Mouse (Mus musculus) G1E (cell line): ENCODE results near the gene Gzmm. TPM values are rescaled to one million over a fixed set of nuclear protein-coding genes. Genes with fewer than 3 reads are reported as not detected.

Source experiments
- ATAC-seq: 2 replicates; pipeline ENCODE4 v1.8.0; 2016; ENCODE audit warnings: mild to moderate bottlenecking; ENCODE audit not compliant: insufficient number of reproducible peaks, poor library complexity, low FRiP score, severe bottlenecking; ENCODE audit errors: extremely low read depth
- DNase-seq: peaks from one replicate; pipeline ENCODE4 v3.0.0; 2012; ENCODE audit warnings: low spot score
- H3K27me3 ChIP-seq: 2 replicates; pipeline ENCODE4 v1.6.1; 2012; ENCODE audit warnings: mild to moderate bottlenecking, low read length, inconsistent platforms; ENCODE audit not compliant: insufficient read depth
- H3K36me3 ChIP-seq: replicated peaks from 2 replicates; pipeline ENCODE3; 2012; ENCODE audit warnings: mild to moderate bottlenecking, inconsistent platforms
- H3K4me1 ChIP-seq: 2 replicates; pipeline ENCODE4 v1.6.1; 2012; ENCODE audit warnings: low read depth, low read length, inconsistent platforms, mixed read lengths; ENCODE audit not compliant: insufficient read depth
- H3K4me3 ChIP-seq: 2 replicates; pipeline ENCODE4 v1.5.1; 2012; ENCODE audit warnings: low read depth, mild to moderate bottlenecking, inconsistent platforms, low read length, moderate library complexity, mixed read lengths
- H3K9me3 ChIP-seq: replicated peaks from 2 replicates; pipeline ENCODE4 v1.6.1; 2012; ENCODE audit warnings: inconsistent platforms
- CTCF ChIP-seq: IDR thresholded peaks from 2 replicates; pipeline ENCODE4 v1.5.1; 2012; ENCODE audit warnings: low read depth, low read length, inconsistent platforms, mixed read lengths
- GATA1 ChIP-seq: IDR thresholded peaks from 2 replicates; pipeline ENCODE4 v1.6.1; 2012; ENCODE audit warnings: borderline replicate concordance, low read length, inconsistent platforms, mixed read lengths
- GATA2 ChIP-seq: IDR thresholded peaks from 2 replicates; pipeline ENCODE4 v1.6.1; 2012; ENCODE audit warnings: low read depth, low read length, inconsistent platforms, borderline replicate concordance
- POLR2AphosphoS5 ChIP-seq: IDR thresholded peaks from 2 replicates; pipeline ENCODE4 v1.6.1; 2012; ENCODE audit warnings: low read depth, low read length, inconsistent platforms; ENCODE audit not compliant: insufficient replicate concordance
- TAL1 ChIP-seq: conservative IDR thresholded peaks from 2 replicates; pipeline ENCODE4 v1.6.1; 2012; ENCODE audit warnings: low read depth, low read length, inconsistent platforms, mixed read lengths
- polyA plus RNA-seq: library from polyadenylated mRNA; stranded (reverse); fragments of >175 nt; gene quantifications from 2 replicates; pipeline ENCODE4 v1.2.3, GENCODE M21; 2012
- total RNA-seq, 2 experiments: library from RNA; stranded (forward) in 1 of 2; stranded (reverse) in 1 of 2; fragments of 200-1000 nt in 1 of 2; fragments of >200 nt in 1 of 2; fragmentation: Nextera tagmentation in 1 of 2; gene quantifications; 2 replicates each; pipeline ENCODE4 v1.2.3; 2014 to 2017

The Gzmm gene
- total and polyA plus RNA-seq, 3 experiments = 0.28 to 0.33 TPM; not detected in 1

DNA sequence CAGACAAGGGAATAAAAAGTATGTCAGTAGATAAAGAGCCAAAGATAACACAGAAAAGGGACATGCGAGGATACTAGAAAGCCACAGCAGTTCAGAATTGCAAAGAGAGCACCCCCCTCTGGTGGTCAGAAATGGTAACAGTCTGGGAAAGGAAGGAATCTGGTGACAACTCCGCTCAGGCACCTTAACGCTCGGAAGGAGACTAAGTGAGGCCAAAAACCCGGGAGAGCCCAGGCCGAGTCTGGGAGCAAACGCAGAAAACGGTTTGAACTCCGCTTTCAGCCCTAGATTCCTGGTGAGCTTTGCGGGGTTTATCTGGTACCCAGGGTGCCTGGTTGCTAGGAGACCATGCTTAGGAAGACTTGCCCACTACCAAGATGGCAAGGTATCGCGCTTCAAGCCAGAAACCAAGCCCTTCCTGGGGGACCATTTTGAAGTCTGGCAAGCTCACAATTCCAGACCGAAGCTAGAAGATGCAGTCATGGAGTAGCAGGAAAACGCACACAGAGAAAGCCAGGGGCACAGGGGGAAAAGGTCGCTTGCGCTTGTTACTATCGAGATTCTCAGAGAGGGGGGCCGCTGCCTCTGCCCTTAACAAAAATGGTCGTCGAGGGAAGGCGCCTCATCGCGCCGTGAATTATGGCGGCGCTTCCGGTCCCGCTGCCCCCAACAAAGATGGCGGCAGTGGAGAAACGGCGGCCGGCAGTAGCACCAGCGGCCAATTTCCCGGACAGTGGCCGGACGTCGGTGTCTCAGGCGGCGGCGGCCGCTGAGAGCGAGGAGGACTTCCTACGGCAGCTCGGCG is 19.8 kb upstream of the Gzmm start, which contains the start of gene Tpgs1:
TSS of gene Tpgs1 (plus strand) at position 599 of the 805 bp plus-strand sequence.
- ATAC-seq (peak; percentile 91), DNase-seq (peak; percentile 74)
- peaks cover 16% of the 10 kb centered on the region for H3K27me3 ChIP-seq
- no peaks in the 10 kb centered on the region for H3K9me3 ChIP-seq
- H3K4me1 ChIP-seq = peaks cover 35% of the 10 kb centered on the region
- TF ChIP-seq CTCF (peak; percentile 77), POLR2AphosphoS5 (no peak)
- peaks cover 27% of the 10 kb centered on the region for H3K36me3 ChIP-seq
- H3K4me3 ChIP-seq = peak within 1 kb of the TSS; percentile 95

DNA sequence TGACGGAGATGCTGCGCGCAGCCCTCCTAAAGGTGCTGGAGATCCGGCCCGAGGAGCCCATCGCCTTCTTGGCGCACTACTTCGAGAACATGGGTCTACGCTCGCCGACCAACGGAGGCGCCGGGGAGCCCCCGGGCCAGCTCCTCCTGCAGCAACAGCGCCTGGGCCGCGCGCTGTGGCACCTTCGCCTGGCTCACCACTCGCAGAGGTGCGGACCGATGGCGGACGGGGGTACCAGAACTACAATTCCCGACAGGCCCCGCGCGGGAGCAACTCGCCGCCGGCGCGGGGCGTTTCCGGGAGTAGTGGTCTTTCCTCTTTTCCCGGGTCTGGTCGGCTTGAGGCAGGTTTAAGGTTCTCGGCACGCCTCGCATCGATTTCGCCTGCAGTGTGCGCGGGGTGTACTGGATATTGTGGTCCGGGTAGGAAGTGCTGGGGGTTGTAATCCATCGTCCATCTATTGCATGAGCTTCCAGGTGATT is 19.2 kb upstream of the Gzmm start:
- ATAC-seq = peak; percentile 16; the same call in 1 of the 2 replicates
- peak; percentile 57 for DNase-seq
- H3K9me3 ChIP-seq = no peaks in the 10 kb centered on the region
- H3K27me3 ChIP-seq = peaks cover 16% of the 10 kb centered on the region
- TF ChIP-seq POLR2AphosphoS5 (no peak), GATA1 (no peak), TAL1 (no peak)
- peaks cover 33% of the 10 kb centered on the region for H3K36me3 ChIP-seq
- peaks cover 35% of the 10 kb centered on the region for H3K4me1 ChIP-seq
- H3K4me3 ChIP-seq = peak overlapping the region; percentile 95

DNA sequence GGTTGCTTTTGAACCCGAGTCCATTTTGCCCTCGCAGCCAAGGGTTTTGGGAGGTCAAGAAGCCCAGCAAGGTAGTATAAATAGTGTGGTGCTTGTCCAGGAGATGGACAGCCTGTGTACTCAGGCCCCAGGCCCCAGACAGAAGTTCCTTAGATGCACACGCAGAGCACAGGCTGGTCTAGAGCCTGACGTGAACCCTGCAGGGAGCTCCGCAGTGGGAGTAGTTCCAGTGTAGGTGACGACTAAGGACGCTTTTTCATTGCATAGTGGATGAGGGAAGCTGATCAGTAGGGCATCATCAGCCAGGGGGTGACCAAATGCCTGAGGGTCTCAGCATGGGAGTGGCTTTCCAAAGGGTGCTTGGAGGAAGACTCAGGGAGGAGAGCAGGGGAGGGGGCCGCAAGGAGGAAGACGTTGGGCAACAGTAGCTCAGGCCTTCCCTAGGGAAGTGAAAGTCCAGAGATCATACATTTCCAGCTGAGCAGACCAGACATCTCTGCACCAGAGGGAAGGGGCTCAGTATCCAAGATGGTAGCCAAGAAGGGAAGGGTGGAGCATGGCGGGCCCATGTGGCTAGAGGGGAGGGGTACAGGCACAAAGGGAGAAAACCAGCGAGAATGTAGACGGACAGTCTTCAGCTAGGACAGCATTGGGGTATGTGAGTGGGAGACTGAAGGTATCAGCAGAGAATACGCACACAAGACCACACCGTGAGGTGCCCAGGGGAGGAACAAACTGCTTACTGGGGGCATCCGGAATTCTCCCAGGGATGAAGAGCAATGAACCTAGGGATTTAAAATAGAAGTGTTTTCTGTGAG is 18.5 kb upstream of the Gzmm start:
- Histone ChIP-seq H3K4me1 (peaks cover 35% of the 10 kb centered on the region), H3K36me3 (peaks cover 38% of the 10 kb centered on the region), H3K4me3 (peak overlapping the region; percentile 95), H3K27me3 (peaks cover 9% of the 10 kb centered on the region), H3K9me3 (no peaks in the 10 kb centered on the region)
- no peak for DNase-seq
- ATAC-seq = no peak
- no peak for TF ChIP-seq CTCF
- TF ChIP-seq GATA2 = no peak
- TF ChIP-seq TAL1 = no peak

DNA sequence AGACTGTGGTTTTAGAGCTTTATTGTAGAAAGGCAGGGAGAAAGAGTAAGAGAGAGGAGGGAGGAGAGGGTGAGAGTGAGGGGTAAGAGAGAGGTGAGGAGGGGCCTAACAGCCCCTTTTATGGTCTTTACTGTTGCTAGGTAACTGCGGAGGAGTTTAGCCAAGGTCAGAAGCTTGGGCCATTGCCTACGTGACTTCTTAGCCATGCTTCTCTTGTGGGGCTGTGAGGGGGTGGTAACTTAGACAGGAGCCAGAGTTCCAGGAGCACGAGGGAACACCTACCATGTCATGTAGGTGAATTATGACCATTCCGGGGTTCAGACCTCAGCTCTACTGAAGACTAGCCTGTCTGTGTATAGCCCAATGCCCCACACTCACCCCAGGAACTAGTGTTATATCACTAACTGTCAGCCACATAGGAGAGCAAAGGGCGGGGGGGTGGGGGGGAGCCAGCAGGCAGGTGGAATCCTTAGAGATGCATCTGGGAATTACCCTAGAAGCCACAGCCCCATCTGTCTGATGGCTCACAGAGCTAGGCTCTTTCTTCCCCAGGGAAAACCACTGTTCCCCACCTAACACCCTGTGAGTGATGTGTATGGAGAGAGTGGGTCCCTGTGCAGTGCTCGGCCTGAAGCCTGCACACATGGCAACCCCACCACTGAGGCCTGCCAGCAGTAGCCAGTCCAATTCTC is 17.3 kb upstream of the Gzmm start:
- H3K36me3 ChIP-seq = peaks cover 50% of the 10 kb centered on the region
- DNase-seq (no peak), ATAC-seq (no peak)
- no peak overlapping the region for H3K4me3 ChIP-seq
- TF ChIP-seq GATA1 (no peak), CTCF (no peak)
- peaks cover 1% of the 10 kb centered on the region; the same call in 1 of the 2 replicates for H3K27me3 ChIP-seq
- no peaks in the 10 kb centered on the region for H3K9me3 ChIP-seq
- peaks cover 35% of the 10 kb centered on the region for H3K4me1 ChIP-seq

DNA sequence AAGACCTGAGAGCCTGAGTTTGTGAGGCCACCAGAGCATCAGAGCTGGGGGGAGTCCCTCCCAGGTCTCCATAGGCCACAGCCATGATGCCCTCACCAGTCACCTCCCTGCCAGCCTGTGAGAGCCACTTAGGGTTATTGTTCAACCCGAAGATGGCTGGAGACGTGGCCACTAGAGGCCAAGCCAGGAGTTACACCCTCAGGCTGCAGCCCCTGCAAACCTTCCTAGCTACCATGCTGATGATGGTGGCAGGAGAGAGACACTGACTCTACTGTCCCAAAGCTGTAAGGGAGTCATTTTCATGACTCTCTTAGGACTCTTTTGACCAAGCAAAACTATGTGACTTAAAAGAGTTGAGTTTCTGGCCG is 16.7 kb upstream of the Gzmm start:
- no peak for ATAC-seq
- DNase-seq = no peak
- Histone ChIP-seq H3K9me3 (no peaks in the 10 kb centered on the region), H3K27me3 (no peaks in the 10 kb centered on the region; the same call in 1 of the 2 replicates), H3K4me3 (no peak overlapping the region), H3K4me1 (peaks cover 35% of the 10 kb centered on the region), H3K36me3 (peaks cover 55% of the 10 kb centered on the region)
- no peak for TF ChIP-seq TAL1

DNA sequence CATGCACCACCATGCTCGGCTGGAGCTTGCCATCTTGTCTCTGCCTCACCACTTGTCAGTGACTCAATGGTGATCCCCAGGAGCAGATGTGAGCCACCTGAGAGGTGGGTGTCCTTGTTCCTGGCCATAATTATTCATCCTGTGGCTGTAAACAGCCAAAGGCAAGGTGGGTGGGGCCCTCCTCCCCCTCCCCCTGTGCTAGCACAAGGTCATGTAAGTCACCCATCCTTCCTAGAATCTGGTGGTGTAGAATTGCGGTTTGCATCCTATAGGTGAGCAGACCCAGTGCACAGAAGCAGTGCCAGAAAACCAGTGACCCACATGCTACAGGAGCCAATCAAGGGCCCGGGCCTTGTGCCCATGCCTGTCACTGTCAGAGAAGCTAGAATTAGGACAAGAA is 15.8 kb upstream of the Gzmm start:
- no peak for ATAC-seq
- Histone ChIP-seq H3K27me3 (no peaks in the 10 kb centered on the region; the same call in 1 of the 2 replicates), H3K9me3 (no peaks in the 10 kb centered on the region), H3K4me3 (no peak overlapping the region), H3K36me3 (peaks cover 55% of the 10 kb centered on the region), H3K4me1 (peaks cover 35% of the 10 kb centered on the region)
- no peak for DNase-seq
- no peak for TF ChIP-seq POLR2AphosphoS5
- no peak for TF ChIP-seq GATA2
